Mouse (Mus musculus): ENCODE measurements at regions not wholly inside any gene's neighbourhood (a gene's known extent, or its start where the extent isn't known, plus 50 kb on each side); places are given as distances from the start of the nearest gene placed in this dataset.

DNA sequence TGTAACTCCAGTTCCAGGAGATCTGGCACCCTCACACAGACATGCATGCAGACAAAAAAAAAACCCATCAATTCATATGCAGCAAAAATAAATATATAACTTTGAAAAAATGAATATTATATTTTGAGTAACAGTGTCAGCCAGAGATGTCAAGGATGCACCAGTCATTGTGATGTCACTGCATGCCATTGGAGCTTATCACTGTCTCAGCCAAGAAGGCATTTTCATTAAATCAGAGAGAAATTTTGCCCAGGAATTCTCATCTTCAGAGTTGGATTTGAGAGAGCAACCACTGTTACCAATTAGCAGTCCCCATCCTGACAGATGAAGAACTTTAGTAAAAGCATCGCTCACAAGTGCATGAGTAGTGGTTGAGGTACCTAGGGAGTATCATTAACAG lies 79.0 kb upstream of the Lpar1 start:
- Histone ChIP-seq H3K9ac (no peak overlapping the region), H3K36me3 (ENCODE audit: insufficient read depth) (no peaks in the 10 kb centered on the region), H3K27me3 (ENCODE audit: insufficient read depth, low read length) (no peaks in the 10 kb centered on the region), H3K9me3 (ENCODE audit: low read depth, low read length) (no peaks in the 10 kb centered on the region), H3K27ac (ENCODE audit: low read depth) (no peak overlapping the region), H3K4me2 (no peak overlapping the region), H3K4me1 (ENCODE audit: insufficient read depth) (no peaks in the 10 kb centered on the region), H3K4me3 (ENCODE audit: low read depth, low read length) (no peak overlapping the region)
- no peak for DNase-seq
- TF ChIP-seq CTCF (IDR thresholded peaks at IDR 0.05; ENCODE audit: low read depth), result no peak
- no peak for ATAC-seq (ENCODE audit: insufficient read depth)
- WGBS, result 84% methylated on average over 1 of the region's 1 CpGs

- WGBS, result 45% methylated on average over 4 of the region's 4 CpGs
- no peak overlapping the region for H3K9ac ChIP-seq
- DNase-seq (peak; percentile 67), ATAC-seq (ENCODE audit: insufficient read depth) (peak; percentile 58; the same call in 1 of the 2 replicates)
- H3K9me3 ChIP-seq (ENCODE audit: low read depth, low read length), result no peaks in the 10 kb centered on the region
- no peaks in the 10 kb centered on the region for H3K27me3 ChIP-seq (ENCODE audit: insufficient read depth, low read length)
- H3K27ac ChIP-seq (ENCODE audit: low read depth), result no peak overlapping the region
- H3K4me3 ChIP-seq (ENCODE audit: low read depth, low read length), result no peak overlapping the region
- no peaks in the 10 kb centered on the region for H3K4me1 ChIP-seq (ENCODE audit: insufficient read depth)
- H3K36me3 ChIP-seq (ENCODE audit: insufficient read depth), result no peaks in the 10 kb centered on the region
- no peak overlapping the region for H3K4me2 ChIP-seq
- TF ChIP-seq CTCF (IDR thresholded peaks at IDR 0.05; ENCODE audit: low read depth), result no peak
Observed at GRCm38 (mm10) chr4:58631415-58631814, 77.7 kb upstream of the Lpar1 start.

- Histone ChIP-seq H3K4me2 (no peak overlapping the region), H3K27me3 (ENCODE audit: insufficient read depth, low read length) (no peaks in the 10 kb centered on the region), H3K9ac (no peak overlapping the region), H3K4me3 (ENCODE audit: low read depth, low read length) (no peak overlapping the region), H3K27ac (ENCODE audit: low read depth) (no peak overlapping the region), H3K36me3 (ENCODE audit: insufficient read depth) (no peaks in the 10 kb centered on the region), H3K4me1 (ENCODE audit: insufficient read depth) (no peaks in the 10 kb centered on the region), H3K9me3 (ENCODE audit: low read depth, low read length) (no peaks in the 10 kb centered on the region)
- no peak for TF ChIP-seq CTCF (IDR thresholded peaks at IDR 0.05; ENCODE audit: low read depth)
- 46% methylated on average over 7 of the region's 7 CpGs for WGBS
- ATAC-seq (ENCODE audit: insufficient read depth), result no peak
- no peak for DNase-seq
Observed at GRCm38 (mm10) chr4:58627021-58627420, 73.3 kb upstream of the Lpar1 start.

GRCm38 (mm10) chr4:58624059-58624458 lies 70.4 kb upstream of the Lpar1 start:
- no peaks in the 10 kb centered on the region for H3K27me3 ChIP-seq (ENCODE audit: insufficient read depth, low read length)
- 82% methylated on average over 3 of the region's 3 CpGs for WGBS
- no peaks in the 10 kb centered on the region for H3K9me3 ChIP-seq (ENCODE audit: low read depth, low read length)
- H3K4me3 ChIP-seq (ENCODE audit: low read depth, low read length), result no peak overlapping the region
- no peak overlapping the region for H3K9ac ChIP-seq
- H3K4me2 ChIP-seq, result no peak overlapping the region
- ATAC-seq (ENCODE audit: insufficient read depth) (no peak), DNase-seq (no peak)
- peak; percentile 42 for TF ChIP-seq CTCF (IDR thresholded peaks at IDR 0.05; ENCODE audit: low read depth)
- no peaks in the 10 kb centered on the region for H3K4me1 ChIP-seq (ENCODE audit: insufficient read depth)
- H3K36me3 ChIP-seq (ENCODE audit: insufficient read depth), result no peaks in the 10 kb centered on the region
- H3K27ac ChIP-seq (ENCODE audit: low read depth), result no peak overlapping the region

GRCm38 (mm10) chr4:58620641-58621040 lies 66.9 kb upstream of the Lpar1 start:
- no peaks in the 10 kb centered on the region for H3K4me1 ChIP-seq (ENCODE audit: insufficient read depth)
- H3K27ac ChIP-seq (ENCODE audit: low read depth), result no peak overlapping the region
- H3K36me3 ChIP-seq (ENCODE audit: insufficient read depth), result no peaks in the 10 kb centered on the region
- H3K4me2 ChIP-seq, result no peak overlapping the region
- no peaks in the 10 kb centered on the region for H3K27me3 ChIP-seq (ENCODE audit: insufficient read depth, low read length)
- ATAC-seq (ENCODE audit: insufficient read depth), result no peak
- H3K9me3 ChIP-seq (ENCODE audit: low read depth, low read length), result no peaks in the 10 kb centered on the region
- no peak for DNase-seq
- H3K4me3 ChIP-seq (ENCODE audit: low read depth, low read length), result no peak overlapping the region
- 89% methylated on average over 3 of the region's 3 CpGs for WGBS
- no peak overlapping the region for H3K9ac ChIP-seq
- no peak for TF ChIP-seq CTCF (IDR thresholded peaks at IDR 0.05; ENCODE audit: low read depth)

DNA sequence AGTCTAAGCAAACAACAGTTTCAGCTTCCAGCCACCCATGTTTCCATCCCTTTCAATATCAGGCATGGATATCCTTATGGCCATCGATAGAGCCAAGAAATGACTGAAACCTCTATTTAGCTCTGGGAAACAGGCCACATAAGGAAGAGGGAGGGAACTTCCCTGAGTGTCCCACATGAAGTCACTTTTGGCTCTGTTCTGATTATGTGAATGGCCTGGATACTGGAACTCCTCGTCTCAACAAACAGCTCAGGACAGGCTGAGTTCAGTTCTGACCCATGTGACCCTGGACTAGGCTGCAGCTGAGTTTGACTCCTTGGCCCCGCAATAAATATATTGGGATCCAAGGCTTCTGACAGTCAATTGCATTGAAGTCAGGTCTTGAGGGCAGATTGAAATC lies 63.6 kb upstream of the Lpar1 start:
- TF ChIP-seq CTCF (IDR thresholded peaks at IDR 0.05; ENCODE audit: low read depth), result no peak
- no peak for ATAC-seq (ENCODE audit: insufficient read depth)

DNA sequence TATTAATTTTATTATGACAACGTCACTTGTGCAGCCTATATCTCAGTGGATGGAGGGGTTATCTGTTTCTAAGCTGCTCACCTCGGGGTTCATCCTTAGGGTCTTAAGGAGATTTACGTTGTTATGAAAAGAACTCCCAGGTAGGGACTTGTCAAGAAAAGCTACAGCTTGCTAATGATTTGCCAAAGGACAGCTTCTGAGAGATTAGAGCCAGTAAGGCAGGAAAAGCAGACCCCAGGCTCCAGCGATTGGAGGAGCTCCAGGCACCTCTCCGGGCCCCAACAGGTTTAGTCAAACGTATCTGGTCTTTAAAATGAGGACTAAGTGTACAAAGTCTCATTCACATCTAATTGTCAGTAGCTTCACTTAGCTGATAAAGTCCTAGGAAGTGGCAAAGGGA lies 59.8 kb upstream of the Lpar1 start:
- ATAC-seq (ENCODE audit: insufficient read depth) (no peak), DNase-seq (no peak)
- Histone ChIP-seq H3K27ac (ENCODE audit: low read depth) (no peak overlapping the region), H3K27me3 (ENCODE audit: insufficient read depth, low read length) (no peaks in the 10 kb centered on the region), H3K9ac (no peak overlapping the region), H3K4me2 (no peak overlapping the region), H3K4me1 (ENCODE audit: insufficient read depth) (no peaks in the 10 kb centered on the region), H3K36me3 (ENCODE audit: insufficient read depth) (no peaks in the 10 kb centered on the region), H3K4me3 (ENCODE audit: low read depth, low read length) (no peak overlapping the region), H3K9me3 (ENCODE audit: low read depth, low read length) (no peaks in the 10 kb centered on the region)
- 36% methylated on average over 6 of the region's 6 CpGs for WGBS
- TF ChIP-seq CTCF (IDR thresholded peaks at IDR 0.05; ENCODE audit: low read depth), result no peak

More for the DNA sequence above, 63.6 kb upstream of the Lpar1 start:
- 76% methylated on average over 3 of the region's 3 CpGs for WGBS
- Histone ChIP-seq H3K9ac (no peak overlapping the region), H3K27me3 (ENCODE audit: insufficient read depth, low read length) (no peaks in the 10 kb centered on the region), H3K9me3 (ENCODE audit: low read depth, low read length) (no peaks in the 10 kb centered on the region), H3K4me1 (ENCODE audit: insufficient read depth) (no peaks in the 10 kb centered on the region), H3K36me3 (ENCODE audit: insufficient read depth) (no peaks in the 10 kb centered on the region), H3K4me3 (ENCODE audit: low read depth, low read length) (no peak overlapping the region), H3K27ac (ENCODE audit: low read depth) (no peak overlapping the region), H3K4me2 (no peak overlapping the region)
- DNase-seq, result no peak

DNA sequence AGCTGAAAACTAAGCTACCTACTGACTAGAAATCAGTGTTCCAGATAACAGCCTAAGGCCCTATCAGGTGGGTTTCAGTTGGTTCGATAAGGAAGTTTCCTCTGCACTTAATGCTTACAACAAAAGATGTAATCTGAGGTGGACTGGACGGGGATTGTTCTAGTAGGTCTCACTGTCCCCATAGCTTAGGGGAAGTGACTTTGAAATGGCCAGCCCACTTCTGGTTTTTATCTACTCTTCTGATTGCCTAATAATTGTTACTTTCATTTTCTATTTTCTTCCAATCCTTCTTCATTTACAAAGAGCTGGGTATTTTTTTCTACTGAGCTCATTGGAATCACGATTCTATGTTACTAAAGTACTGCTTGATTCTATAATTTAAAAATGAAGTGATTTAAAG lies 59.3 kb upstream of the Lpar1 start:
- no peak overlapping the region for H3K4me3 ChIP-seq (ENCODE audit: low read depth, low read length)

More for the DNA sequence above, 59.3 kb upstream of the Lpar1 start:
- H3K9ac ChIP-seq, result no peak overlapping the region
- no peaks in the 10 kb centered on the region for H3K36me3 ChIP-seq (ENCODE audit: insufficient read depth)
- WGBS, result 74% methylated on average over 3 of the region's 3 CpGs
- no peaks in the 10 kb centered on the region for H3K4me1 ChIP-seq (ENCODE audit: insufficient read depth)
- H3K9me3 ChIP-seq (ENCODE audit: low read depth, low read length), result no peaks in the 10 kb centered on the region
- no peak for ATAC-seq (ENCODE audit: insufficient read depth)
- TF ChIP-seq CTCF (IDR thresholded peaks at IDR 0.05; ENCODE audit: low read depth), result no peak
- H3K4me2 ChIP-seq, result no peak overlapping the region
- no peak for DNase-seq
- no peak overlapping the region for H3K27ac ChIP-seq (ENCODE audit: low read depth)
- H3K27me3 ChIP-seq (ENCODE audit: insufficient read depth, low read length), result no peaks in the 10 kb centered on the region
